Mouse (Mus musculus) common myeloid progenitor, adult 5-6 weeks (primary cell): Measurements from ENCODE around the gene Plekhg3. TPM values are rescaled to one million over a fixed set of nuclear protein-coding genes. Genes with fewer than 3 reads are reported as not detected.

Source experiments
- ATAC-seq: replicated peaks from 2 replicates; pipeline ENCODE4 v1.8.0; 2016; ENCODE audit warnings: low read depth, mild to moderate bottlenecking, moderate TSS enrichment, inconsistent platforms; ENCODE audit not compliant: poor library complexity, severe bottlenecking
- total RNA-seq: library from RNA; stranded (forward); fragments of 200-1000, 187-1606 nt; gene quantifications from 2 replicates; pipeline ENCODE4 v1.2.3, GENCODE M21; 2017

The Plekhg3 gene
- total RNA-seq, 1 experiment from 2014 or later: 7.4 TPM

- ATAC-seq: no peak
These were observed 7.0 kb upstream of the Plekhg3 start for GRCm38 (mm10) chr12:76523654-76524053.

- no peak for ATAC-seq
These were observed 5.8 kb upstream of the Plekhg3 start for GRCm38 (mm10) chr12:76524915-76525314.

- peak; percentile 75 for ATAC-seq
These were observed 3.3 kb upstream of the Plekhg3 start for GRCm38 (mm10) chr12:76527245-76527881.

- no peak for ATAC-seq
These were observed 1.9 kb upstream of the Plekhg3 start for GRCm38 (mm10) chr12:76528766-76529165.

- no peak for ATAC-seq
These were observed 1.6 kb downstream of the Plekhg3 start for GRCm38 (mm10) chr12:76531986-76532925.

GRCm38 (mm10) chr12:76532926-76533376 is 2.3 kb downstream of the Plekhg3 start:
- ATAC-seq: peak; percentile 17

- 0 out of 2 replicates have a peak, but pooled peaks have one; percentile 6 for ATAC-seq
These were observed 2.9 kb downstream of the Plekhg3 start for GRCm38 (mm10) chr12:76533377-76534222.

GRCm38 (mm10) chr12:76534233-76534632 is 3.5 kb downstream of the Plekhg3 start:
- ATAC-seq: peak; percentile 7; the same call in 1 of the 2 replicates

GRCm38 (mm10) chr12:76534641-76535283 is 4.1 kb downstream of the Plekhg3 start:
- no peak for ATAC-seq

GRCm38 (mm10) chr12:76535471-76535900 is 4.8 kb downstream of the Plekhg3 start:
- ATAC-seq: no peak

GRCm38 (mm10) chr12:76536591-76537153 is 6.0 kb downstream of the Plekhg3 start:
- no peak for ATAC-seq

- ATAC-seq: peak; percentile 76
These were observed 6.7 kb downstream of the Plekhg3 start for GRCm38 (mm10) chr12:76537434-76537833.

GRCm38 (mm10) chr12:76540169-76540568 is 9.5 kb downstream of the Plekhg3 start:
- ATAC-seq: peak; percentile 56

- ATAC-seq: no peak
These were observed 10.1 kb downstream of the Plekhg3 start for GRCm38 (mm10) chr12:76540701-76541221.

- no peak for ATAC-seq
These were observed 10.8 kb downstream of the Plekhg3 start for GRCm38 (mm10) chr12:76541475-76541874.

GRCm38 (mm10) chr12:76541879-76542278 is 11.2 kb downstream of the Plekhg3 start:
- ATAC-seq: no peak

- no peak for ATAC-seq
These were observed 15.2 kb downstream of the Plekhg3 start for GRCm38 (mm10) chr12:76545786-76546370.

GRCm38 (mm10) chr12:76546383-76547276 is 15.9 kb downstream of the Plekhg3 start:
- no peak for ATAC-seq
